Mouse (Mus musculus) ES-E14 (cell line): ENCODE data around the gene Pbx2. TPM values are rescaled to one million over a fixed set of nuclear protein-coding genes. Genes with fewer than 3 reads are reported as not detected.
A peak's percentile ranks its signal among the peaks of the same experiment; 100 is the strongest.

Source experiments
- DNase-seq: peaks from one replicate; pipeline ENCODE4 v3.0.0-alpha.2; 2013; ENCODE audit warnings: low read depth, low spot score
- H3K27ac ChIP-seq: 2 replicates; pipeline ENCODE4 v1.5.1; 2012; ENCODE audit warnings: low read depth, mild to moderate bottlenecking, low read length, moderate library complexity, mixed read lengths; ENCODE audit not compliant: poor library complexity, insufficient read depth, severe bottlenecking
- H3K36me3 ChIP-seq: 2 replicates; pipeline ENCODE4 v1.6.1; 2012; ENCODE audit warnings: mild to moderate bottlenecking, low read length, moderate library complexity, mixed read lengths; ENCODE audit not compliant: control insufficient read depth, poor library complexity, insufficient read depth, severe bottlenecking
- H3K4me1 ChIP-seq, 2 experiments: fragments of 150-350 bp in 1 of 2; sonication (generic) in 1 of 2; 2 replicates each; pipeline ENCODE4 v1.6.1; 2012; ENCODE audit warnings: low read length in 2 of 2, mild to moderate bottlenecking in 1 of 2, mixed read lengths in 1 of 2; ENCODE audit not compliant: control insufficient read depth in 2 of 2, insufficient read depth in 2 of 2, poor library complexity in 1 of 2
- H3K4me3 ChIP-seq, 2 experiments: fragments of 150-350 bp in 1 of 2; sonication (generic) in 1 of 2; 2 replicates each; pipeline ENCODE4 v1.5.1; 2012; ENCODE audit warnings: low read length in 2 of 2, low read depth in 1 of 2, mild to moderate bottlenecking in 1 of 2, mixed read lengths in 1 of 2; ENCODE audit not compliant: insufficient read depth in 1 of 2, poor library complexity in 1 of 2, severe bottlenecking in 1 of 2
- H3K9ac ChIP-seq: 2 replicates; pipeline ENCODE4 v1.6.1; 2012; ENCODE audit warnings: low read depth, mild to moderate bottlenecking, low read length, mixed read lengths; ENCODE audit not compliant: poor library complexity, insufficient read depth, severe bottlenecking
- H3K9me3 ChIP-seq: fragments of 150-350 bp; sonication (generic); 2 replicates; pipeline ENCODE4 v1.6.1; 2012; ENCODE audit warnings: low read depth, mild to moderate bottlenecking, low read length; ENCODE audit not compliant: control insufficient read depth, insufficient read depth
- CHD2 ChIP-seq: IDR thresholded peaks from 2 replicates; pipeline ENCODE4 v1.6.1; 2014; ENCODE audit warnings: mild to moderate bottlenecking, low read depth, low read length, inconsistent platforms
- HCFC1 ChIP-seq: IDR thresholded peaks from 2 replicates; pipeline ENCODE4 v1.6.1; 2012; ENCODE audit warnings: low read length, inconsistent platforms, borderline replicate concordance; ENCODE audit not compliant: insufficient read depth
- MAFK ChIP-seq: IDR thresholded peaks from 2 replicates; pipeline ENCODE4 v1.6.1; 2014; ENCODE audit warnings: mild to moderate bottlenecking, low read depth, low read length, inconsistent platforms; ENCODE audit not compliant: insufficient read depth
- ZC3H11A ChIP-seq: IDR thresholded peaks from 2 replicates; pipeline ENCODE4 v1.6.1; 2012; ENCODE audit warnings: low read depth, mild to moderate bottlenecking, inconsistent platforms, low read length, borderline replicate concordance
- ZNF384 ChIP-seq: IDR thresholded peaks from 2 replicates; pipeline ENCODE4 v1.6.1; 2012; ENCODE audit warnings: low read depth, low read length, inconsistent platforms
- in situ Hi-C, 2 experiments: fragments of 600-800 bp; cut with MboI; formaldehyde crosslinking; loops; one replicate each; pipeline ENCODE4 v1.15.1; 2025; ENCODE audit warnings: low sequenced_read_pairs in 2 of 2, inconsistent platforms in 1 of 2; ENCODE audit not compliant: unreplicated experiment in 2 of 2
- total RNA-seq: library from RNA; depleted of rRNA; stranded (reverse); fragments of 300-350 nt; gene quantifications from 2 replicates; pipeline ENCODE4 v1.2.3, GENCODE M21; 2012

Pbx2 gene
- total RNA-seq, 1 experiment, result 47.2 TPM

DNA sequence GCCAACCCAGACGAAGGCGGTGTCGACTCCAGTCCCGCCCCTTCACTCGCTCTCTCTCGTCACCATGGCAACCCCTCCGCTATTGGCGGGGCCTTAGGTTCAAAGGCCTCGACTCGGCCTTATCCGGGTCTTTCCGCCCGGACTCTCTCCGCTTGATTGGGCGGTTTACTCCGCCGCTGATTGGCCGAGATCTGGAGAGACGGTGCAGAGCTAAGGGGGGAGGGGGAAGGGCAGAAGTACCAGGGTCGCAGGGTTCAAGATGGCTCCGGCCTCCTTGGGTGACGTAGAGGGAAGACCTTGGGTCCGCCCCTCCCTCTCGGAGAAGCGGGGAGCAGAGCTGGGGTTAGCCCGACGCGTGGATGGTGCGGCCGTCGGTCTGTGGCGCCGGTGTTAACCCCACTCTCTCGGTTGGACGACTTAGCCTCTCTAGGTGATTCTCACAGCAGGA, 13.0 kb downstream of the Pbx2 start, which contains the start of gene Agpat1:
TSS of gene Agpat1 (plus strand) at position 202 of the 448 bp plus-strand sequence.
- H3K4me3 ChIP-seq, result peak within 1 kb of the TSS; percentile 94 to 98
- in situ Hi-C loops, result no loop called here
- H3K9me3 ChIP-seq, result no peaks in the 10 kb centered on the region
- DNase-seq, result peak; percentile 99
- peaks cover 12% of the 10 kb centered on the region for H3K36me3 ChIP-seq
- TF ChIP-seq HCFC1, result peak; percentile 43; the same call in 1 of the 2 replicates
- no peak for TF ChIP-seq ZNF384
- H3K4me1 ChIP-seq, result peaks cover 0 to 10% of the 10 kb centered on the region in 2 experiments; a peak in 1 of 4 replicates
- peak within 1 kb of the TSS; percentile 51 for H3K27ac ChIP-seq
- H3K9ac ChIP-seq, result peak within 1 kb of the TSS; percentile 81

DNA sequence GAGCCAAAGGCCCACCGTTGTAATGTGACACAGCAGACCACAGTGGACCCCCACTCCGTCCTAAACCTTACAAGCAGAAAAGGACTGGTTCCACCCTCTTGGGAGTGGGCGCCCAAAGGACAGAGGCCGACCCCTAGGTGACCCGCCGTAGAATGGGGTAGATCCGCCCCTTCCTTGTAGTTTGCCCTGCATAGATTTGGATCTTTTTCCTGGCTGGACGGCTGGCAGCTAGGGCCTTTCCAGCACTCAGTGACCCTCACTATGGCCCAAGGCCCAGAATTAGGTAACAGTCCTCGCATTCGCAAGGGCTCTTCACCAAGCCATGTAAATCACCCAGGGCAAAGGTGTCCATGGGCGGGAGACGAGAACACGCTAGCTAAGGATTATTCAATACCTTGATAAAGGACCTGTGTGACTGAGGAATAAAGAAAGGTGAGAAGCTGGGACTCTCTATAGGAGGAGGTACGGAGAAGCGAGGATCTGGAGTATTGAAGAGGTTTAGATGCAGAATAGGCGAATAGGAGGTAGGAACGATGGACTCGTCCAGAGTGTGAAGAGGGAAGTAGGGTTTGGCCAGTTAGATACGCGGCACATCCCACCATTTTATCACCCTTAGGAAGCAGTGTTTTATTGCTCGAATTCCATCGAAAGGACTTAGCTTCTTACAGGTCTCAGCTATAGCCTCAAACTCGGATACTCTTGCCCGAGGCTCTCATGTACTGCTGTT, 13.6 kb downstream of the Pbx2 start:
- in situ Hi-C loops, result no loop called here
- Histone ChIP-seq H3K4me3 (peak overlapping the region; percentile 94 to 98), H3K36me3 (peaks cover 12% of the 10 kb centered on the region), H3K9me3 (no peaks in the 10 kb centered on the region), H3K4me1 (peaks cover 0 to 8% of the 10 kb centered on the region in 2 experiments; a peak in 1 of 4 replicates), H3K27ac (peak overlapping the region; percentile 51), H3K9ac (peak overlapping the region; percentile 81)
- DNase-seq, result no peak
- TF ChIP-seq ZNF384 (no peak), CHD2 (no peak), ZC3H11A (no peak), HCFC1 (no peak)

DNA sequence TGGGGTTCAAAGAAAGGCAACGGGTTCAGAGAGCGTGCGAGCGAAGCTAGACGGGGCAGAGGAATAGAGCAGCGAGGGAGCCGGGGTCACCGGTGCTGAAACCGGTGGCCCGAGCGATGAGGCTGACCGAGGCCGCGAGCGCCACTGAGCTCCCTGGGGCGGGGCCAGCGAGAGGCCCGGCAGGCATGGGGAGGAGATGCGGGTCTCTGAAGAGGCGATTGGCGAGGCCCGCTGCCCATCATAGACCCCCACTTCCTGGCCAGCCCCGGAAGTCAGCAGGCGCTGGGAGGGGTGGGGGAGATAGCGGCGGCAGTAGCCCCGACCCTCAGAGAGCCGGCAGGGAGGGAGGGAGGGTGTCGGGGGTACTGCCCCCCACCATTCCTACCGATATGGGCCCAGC, 14.5 kb downstream of the Pbx2 start:
- Histone ChIP-seq H3K36me3 (peaks cover 6% of the 10 kb centered on the region; the same call in 1 of the 2 replicates), H3K9me3 (no peaks in the 10 kb centered on the region), H3K4me1 (peaks cover 0 to 8% of the 10 kb centered on the region in 2 experiments; a peak in 1 of 4 replicates), H3K27ac (peak overlapping the region; percentile 73), H3K9ac (peak overlapping the region; percentile 89), H3K4me3 (peak overlapping the region; percentile 94 to 98)
- in situ Hi-C loops, result no loop called here
- peak; percentile 90 for DNase-seq
- no peak for TF ChIP-seq HCFC1
- peak; percentile 35; the same call in 1 of the 2 replicates for TF ChIP-seq CHD2
- no peak for TF ChIP-seq MAFK

DNA sequence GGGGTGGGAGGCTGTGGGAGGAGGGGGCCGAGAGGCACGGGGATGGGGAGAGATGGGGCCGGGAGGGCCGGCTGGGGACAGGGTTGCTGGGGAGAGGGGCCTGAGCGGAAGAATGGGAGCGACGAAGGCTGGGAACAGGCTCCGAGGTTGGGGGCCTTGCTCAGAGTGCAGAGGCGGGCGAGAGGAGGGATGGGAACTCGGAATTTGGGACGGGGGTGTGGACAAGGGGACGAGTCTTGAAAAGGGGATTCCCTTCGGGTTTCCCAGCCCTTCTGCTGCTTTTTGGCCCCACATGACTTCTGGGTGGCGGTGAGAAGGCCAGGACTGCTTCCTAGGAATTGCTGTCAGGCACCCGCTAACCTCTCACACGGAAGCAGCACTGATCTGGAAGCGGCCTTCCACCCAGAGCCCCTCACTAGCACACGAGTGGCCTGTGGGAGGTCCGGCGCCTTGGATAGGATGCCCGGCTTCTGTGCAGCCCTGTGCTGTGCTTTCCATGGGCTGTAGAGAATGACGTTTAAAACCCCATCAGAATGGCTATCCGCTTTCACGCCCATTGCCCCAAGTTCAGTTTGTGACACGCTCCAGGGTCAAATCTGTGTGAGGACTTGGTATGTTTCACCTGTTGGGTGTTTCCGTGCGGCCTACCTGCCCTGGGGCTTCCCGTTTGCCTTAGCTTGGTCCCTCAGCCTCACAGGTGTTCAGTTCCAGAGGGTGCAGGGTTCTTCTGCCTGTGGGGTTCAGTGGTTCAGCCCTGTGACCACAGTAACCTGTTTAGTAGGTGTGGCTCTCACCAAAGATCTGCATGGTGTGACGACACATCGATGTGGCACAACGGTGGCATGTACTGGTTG, 15.3 kb downstream of the Pbx2 start:
- H3K9ac ChIP-seq, result peak overlapping the region; percentile 89
- peaks cover 0 to 8% of the 10 kb centered on the region in 2 experiments; a peak in 1 of 4 replicates for H3K4me1 ChIP-seq
- in situ Hi-C loops, result no loop called here
- peaks cover 6% of the 10 kb centered on the region; the same call in 1 of the 2 replicates for H3K36me3 ChIP-seq
- TF ChIP-seq MAFK (no peak), ZC3H11A (no peak), ZNF384 (no peak), HCFC1 (no peak), CHD2 (no peak)
- H3K27ac ChIP-seq, result peak overlapping the region; percentile 73
- DNase-seq, result no peak
- peak overlapping the region; percentile 94 to 98 for H3K4me3 ChIP-seq
- H3K9me3 ChIP-seq, result no peaks in the 10 kb centered on the region
